Mouse (Mus musculus) CD4-positive, CD25-positive, alpha-beta regulatory T cell, adult 4 months (primary cell): ENCODE measurements at regions not wholly inside any gene's neighbourhood (a gene's known extent, or its start where the extent isn't known, plus 50 kb on each side); places are given as distances from the start of the nearest gene placed in this dataset.
A peak's percentile ranks its signal among the peaks of the same experiment; 100 is the strongest.

Experiments used
- ATAC-seq: one replicate; pipeline ENCODE4 v1.8.0; 2017

GRCm38 (mm10) chr13:44040640-44041039, 256.1 kb downstream of the Cd83 start:
- no peak for ATAC-seq

DNA sequence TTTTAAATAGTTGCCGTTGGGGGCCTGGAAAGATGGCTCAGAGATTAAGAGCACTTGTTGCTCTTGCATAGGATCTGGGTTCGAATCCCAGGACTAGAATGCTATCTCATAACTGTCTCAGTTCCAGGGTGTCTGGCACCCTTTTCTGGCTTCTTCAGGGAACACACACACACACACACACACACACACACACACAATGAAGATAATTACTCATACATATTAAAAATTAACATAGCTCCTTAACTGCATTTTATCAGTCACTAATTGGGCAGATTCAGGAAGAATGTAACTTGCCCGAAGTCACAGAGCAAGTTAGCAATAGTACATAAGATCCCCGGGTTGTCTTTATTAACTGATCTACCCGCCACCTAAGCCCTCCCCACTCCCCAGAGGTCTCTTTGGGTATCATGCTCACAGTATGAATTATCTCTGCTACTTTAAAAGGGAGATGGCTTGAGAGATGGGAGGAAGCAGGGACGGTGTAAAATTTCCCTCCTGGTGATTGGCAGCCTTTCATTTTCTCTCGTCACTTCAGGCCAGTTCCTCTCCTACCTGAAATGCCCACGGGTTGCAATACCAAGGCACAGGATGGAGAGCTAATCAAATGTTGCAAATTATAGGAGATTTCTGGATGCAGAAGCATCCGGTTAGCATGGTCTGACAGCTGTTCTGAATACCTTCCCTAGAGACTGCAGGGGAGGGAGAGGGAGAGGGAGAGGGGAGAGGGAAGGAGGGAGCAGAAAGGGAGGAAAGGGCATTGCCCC, 258.3 kb downstream of the Cd83 start:
- no peak for ATAC-seq

DNA sequence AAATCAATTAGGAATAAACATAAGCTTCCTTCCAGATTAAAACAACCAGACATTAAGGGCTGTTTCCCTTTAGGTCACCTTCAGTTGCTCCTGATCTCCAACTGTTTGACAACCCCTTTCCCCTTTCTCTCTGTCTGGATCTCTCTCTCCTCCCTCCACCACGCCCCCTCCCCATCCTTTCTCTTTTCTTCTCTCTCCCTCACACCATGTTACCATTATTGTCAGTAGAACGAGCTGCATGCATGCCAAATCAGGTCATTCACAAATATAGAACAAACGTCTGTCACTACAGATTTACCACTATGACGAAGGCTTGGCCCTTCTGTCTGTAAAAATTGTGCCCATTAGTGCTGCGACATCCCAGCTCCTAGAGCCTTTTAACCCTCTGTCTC, 258.9 kb downstream of the Cd83 start:
- ATAC-seq: no peak

- ATAC-seq: no peak
Measured at GRCm38 (mm10) chr13:44044546-44045216, 260.1 kb downstream of the Cd83 start.

- ATAC-seq: no peak
Measured at GRCm38 (mm10) chr13:44046436-44046835, 261.9 kb downstream of the Cd83 start.

- no peak for ATAC-seq
Measured at GRCm38 (mm10) chr13:44054157-44054556, 269.6 kb downstream of the Cd83 start.

- ATAC-seq: no peak
Measured at GRCm38 (mm10) chr13:44055573-44056491, 271.3 kb downstream of the Cd83 start.

- ATAC-seq: no peak
Measured at GRCm38 (mm10) chr13:44056716-44057115, 272.1 kb downstream of the Cd83 start.

- ATAC-seq: no peak
Measured at GRCm38 (mm10) chr13:44057542-44057941, 273.0 kb downstream of the Cd83 start.

DNA sequence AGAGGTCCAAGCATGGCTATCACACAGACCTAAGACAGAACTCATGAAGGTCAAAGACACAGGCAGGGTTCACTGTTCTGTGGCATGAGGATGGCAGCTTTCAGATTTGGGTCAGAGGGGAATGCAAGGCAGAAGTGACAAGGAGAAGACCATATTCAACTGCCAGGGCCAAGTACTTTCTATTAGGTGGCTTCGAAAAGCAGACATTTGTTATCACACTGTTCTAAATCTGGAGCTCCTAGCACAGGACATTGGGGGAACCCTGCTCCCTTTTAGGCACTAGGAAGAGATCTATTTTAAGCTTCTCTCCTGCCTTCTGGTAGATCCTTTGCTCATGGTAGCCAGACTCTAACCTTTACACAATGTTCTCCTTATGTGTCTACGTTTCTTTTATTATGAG, 273.7 kb downstream of the Cd83 start:
- no peak for ATAC-seq

DNA sequence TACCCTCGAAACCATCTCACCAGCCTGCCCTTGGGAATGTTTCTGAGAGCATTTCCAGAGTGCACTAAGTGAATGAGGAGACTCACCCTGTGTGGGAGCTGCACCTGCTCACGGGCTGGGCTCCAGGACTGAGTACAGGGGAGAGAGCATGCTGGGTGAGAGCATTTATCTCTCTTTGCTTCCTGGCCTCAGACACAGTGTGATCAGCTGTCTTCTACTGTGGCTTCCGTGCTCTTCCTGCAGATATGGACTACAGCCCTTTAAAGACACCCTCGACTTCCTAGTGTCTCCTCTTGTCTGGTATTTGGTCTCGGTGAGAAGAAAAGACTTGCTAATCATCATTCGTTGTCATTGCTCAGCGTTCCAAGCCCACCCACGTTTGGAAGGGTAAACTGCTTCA, 274.9 kb downstream of the Cd83 start:
- ATAC-seq: no peak

DNA sequence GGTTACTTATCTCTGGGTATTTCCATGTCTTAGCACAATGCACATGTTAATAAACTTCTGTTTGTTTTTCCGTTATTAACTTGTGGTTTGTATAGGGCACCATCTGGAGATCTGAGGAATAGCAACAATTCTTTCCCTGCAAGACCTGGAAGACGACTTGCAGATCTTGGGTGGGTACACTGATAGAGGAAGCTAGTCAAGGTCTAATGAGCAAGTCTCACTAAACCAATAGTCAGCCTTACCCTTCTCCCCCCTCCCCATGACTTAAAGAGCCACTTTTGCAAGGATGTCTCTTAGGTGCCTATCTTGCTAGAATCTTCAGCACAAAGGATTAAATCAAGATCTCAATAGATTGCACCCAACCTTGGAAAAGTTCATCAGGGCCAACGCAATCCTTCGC, 276.7 kb downstream of the Cd83 start:
- ATAC-seq: no peak

GRCm38 (mm10) chr13:44061721-44062300, 277.2 kb downstream of the Cd83 start:
- no peak for ATAC-seq

GRCm38 (mm10) chr13:44063317-44063716, 278.7 kb downstream of the Cd83 start:
- ATAC-seq: no peak

- ATAC-seq: no peak
Measured at GRCm38 (mm10) chr13:44064026-44064425, 279.5 kb downstream of the Cd83 start.

- ATAC-seq: peak; percentile 88
Measured at GRCm38 (mm10) chr13:44065741-44066185, 281.2 kb downstream of the Cd83 start.

- ATAC-seq: no peak
Measured at GRCm38 (mm10) chr13:44067244-44067643, 282.7 kb downstream of the Cd83 start.

DNA sequence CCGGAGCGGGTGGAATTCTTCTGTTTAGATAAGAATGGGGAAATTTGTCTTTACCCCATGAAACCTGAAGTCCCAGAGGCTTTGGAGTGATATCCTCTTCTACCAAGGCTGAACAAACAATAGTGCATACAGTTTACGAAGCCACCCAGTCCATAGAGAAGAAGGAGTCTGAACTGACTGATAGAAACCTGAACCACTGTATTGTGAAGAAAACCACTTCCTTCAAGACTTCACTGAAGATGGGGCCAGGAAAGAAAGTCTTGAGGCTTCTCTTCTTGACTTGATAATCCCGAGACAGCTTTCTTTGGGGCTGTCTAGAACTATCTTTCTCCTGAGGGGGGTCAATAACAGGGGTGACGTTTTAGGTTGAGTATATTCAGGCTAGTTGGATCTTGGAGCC, 284.4 kb downstream of the Cd83 start:
- no peak for ATAC-seq

DNA sequence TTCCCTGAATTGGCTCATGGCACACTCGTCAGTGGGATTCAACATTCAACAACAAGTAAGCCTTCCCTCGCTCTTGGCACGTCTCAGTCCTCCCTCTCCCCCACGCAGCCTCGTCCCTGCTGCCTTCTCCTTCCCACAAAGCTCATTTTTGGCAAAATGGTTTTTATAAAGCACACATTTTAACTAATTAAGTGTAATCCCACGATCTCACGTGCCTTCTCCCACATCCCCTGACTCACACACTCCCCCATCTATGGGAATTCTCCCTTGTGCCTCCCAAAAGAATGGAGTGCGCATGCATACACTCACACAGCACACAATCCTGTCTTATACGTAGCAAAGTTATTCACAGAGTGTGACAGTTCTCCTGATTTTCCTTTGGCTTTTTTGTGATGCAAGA, 288.5 kb downstream of the Cd83 start:
- ATAC-seq: no peak

DNA sequence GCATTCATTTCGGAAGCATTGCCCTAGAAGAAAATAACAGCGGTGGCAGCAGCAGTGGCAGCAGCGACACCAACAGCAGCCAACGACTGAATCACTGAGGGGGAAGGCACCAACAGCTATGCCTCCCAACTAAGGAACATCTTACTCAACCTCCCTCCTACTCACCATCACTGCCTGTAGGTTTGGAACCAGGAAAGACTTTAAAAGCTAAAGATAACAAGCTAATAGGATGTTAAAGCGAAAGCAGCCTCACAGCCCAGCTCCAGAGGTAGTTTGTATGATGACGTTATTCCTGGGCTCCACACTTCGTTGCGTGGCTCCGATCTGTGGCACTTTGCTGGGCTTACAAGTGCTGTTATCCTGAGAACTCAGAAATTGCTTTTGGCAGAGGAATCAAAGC, 289.6 kb downstream of the Cd83 start:
- peak; percentile 34 for ATAC-seq

DNA sequence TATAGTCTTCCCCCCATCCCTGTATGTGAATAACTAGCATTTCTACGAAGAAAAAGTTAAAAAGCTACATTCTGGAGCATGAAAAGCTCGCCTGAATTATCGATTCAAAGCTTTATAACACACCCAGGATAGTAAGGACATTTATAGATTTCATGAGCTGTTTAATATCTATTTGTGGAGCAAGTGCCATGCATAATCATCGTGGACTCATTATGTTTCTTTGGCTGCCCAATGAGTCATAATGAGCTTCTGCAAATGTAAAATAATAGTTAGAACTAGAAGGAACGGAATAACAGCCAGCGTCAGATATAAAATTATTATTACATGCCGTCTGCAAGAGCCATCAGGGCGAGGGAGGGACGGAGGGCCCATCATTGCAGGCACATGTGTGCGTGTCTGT, 292.4 kb downstream of the Cd83 start:
- no peak for ATAC-seq

DNA sequence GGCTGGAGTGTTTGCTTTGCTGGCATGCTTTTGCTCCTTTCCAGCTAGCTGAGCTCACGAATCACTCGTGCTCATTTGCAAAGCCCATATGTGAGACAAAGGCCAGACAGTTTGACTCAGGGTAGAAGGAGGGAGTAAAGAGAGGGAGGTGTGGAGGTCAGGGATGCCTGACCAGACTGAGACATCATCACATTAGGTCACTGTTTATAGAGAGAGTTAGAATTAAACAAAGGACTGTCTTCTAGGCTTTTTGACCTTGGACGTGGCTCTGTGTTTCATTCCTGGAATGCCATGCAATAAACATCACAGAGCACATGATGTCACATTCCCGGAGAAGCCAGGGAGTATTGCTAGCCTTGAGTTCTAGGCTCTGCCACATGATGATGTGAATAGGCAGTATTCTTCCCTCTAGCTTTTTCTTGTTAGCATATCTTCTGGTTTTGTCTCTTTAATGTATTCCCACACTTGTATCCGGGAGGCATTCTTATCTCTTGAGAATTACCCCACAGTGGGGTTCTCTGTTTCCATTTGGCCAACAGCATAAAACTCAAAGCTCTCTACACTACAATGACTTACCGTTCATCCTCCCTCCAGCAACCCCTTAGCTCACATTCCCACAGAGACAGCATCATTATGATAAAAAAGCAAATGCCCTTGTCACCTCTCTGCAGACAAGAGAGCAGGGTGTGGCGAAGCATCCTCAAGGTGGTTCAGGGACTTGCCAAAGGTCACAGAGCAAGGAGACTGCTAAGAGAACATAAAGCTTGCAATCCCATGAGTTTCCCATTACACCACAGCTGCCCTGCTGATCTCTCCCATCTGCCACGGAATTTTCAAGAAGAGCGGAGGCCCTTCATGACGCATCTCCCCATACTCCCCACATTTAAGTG, 301.3 kb downstream of the Cd83 start:
- no peak for ATAC-seq
